Mouse (Mus musculus) ES-Bruce4 (cell line): ENCODE measurements around the gene Isg20l2.

Experiments
- CTCF ChIP-seq: IDR thresholded peaks from one replicate; pipeline ENCODE4 v1.8.1; 2011; ENCODE audit warnings: low read depth, low read length
- POLR2A ChIP-seq: IDR thresholded peaks from one replicate; pipeline ENCODE4 v1.8.1; 2011; ENCODE audit warnings: low read length; ENCODE audit not compliant: insufficient read depth

- TF ChIP-seq CTCF (no peak), POLR2A (no peak)
Measured at GRCm38 (mm10) chr3:87909874-87910273, 20.2 kb upstream of the Isg20l2 start.
